Mouse (Mus musculus) testis, adult 2 months (tissue): Measurements from ENCODE around the gene Eln.

Experiments
- CTCF ChIP-seq: fragments of 200-500 bp; IDR thresholded peaks from 2 replicates; pipeline ENCODE4 v1.5.1; 2012; ENCODE audit warnings: low read depth, mild to moderate bottlenecking, inconsistent platforms, low read length, moderate library complexity; ENCODE audit not compliant: control insufficient read depth, insufficient read depth, insufficient replicate concordance
- POLR2A ChIP-seq: fragments of 200-500 bp; IDR thresholded peaks from 2 replicates; pipeline ENCODE4 v1.6.1; 2012; ENCODE audit warnings: low read depth, mild to moderate bottlenecking, inconsistent platforms, low read length, moderate library complexity; ENCODE audit not compliant: control insufficient read depth

DNA sequence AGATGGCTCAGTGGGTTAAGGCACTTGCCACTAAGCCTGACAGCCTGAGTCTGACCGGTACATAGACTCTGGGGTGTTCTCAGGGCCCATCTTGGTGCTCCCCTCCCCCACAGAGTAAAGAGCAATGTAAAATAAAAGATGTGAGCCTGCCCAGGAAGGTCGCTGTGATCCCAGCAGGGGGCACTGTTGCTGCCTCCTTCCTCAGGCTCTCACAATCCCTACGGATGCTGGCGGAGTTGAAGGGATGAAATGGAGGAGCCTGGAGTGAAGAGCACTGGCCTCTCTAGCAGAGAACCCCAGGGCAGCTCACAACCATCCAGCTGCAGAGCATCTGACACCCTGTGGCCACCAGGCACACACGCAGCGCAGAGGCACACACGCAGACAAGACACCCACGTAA, 78.6 kb downstream of the Eln start:
- TF ChIP-seq CTCF, result peak; percentile 43; the same call in 1 of the 2 replicates
- no peak for TF ChIP-seq POLR2A
